Mouse (Mus musculus): ENCODE results near the gene Gm9913.

Gene Gm9913

DNA sequence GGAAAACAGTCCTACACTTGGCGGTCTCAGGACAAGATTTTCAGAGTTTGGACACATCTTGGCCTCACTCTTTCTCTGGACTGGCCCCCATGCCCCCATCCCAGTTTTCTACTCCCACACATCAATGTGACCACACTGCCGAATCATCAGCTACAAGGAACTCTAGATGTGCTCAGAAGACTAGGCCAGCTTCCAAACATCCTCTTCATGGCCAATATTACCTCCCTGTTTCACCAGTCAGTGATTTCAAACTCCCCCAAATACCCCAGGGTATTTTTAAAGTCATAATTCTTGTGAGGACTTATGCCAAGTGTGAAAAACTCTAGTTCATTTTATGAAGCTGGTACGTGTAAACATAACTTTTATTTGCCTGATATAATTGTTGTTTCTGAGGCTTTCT, 40.1 kb downstream of the Gm9913 start:
- in situ Hi-C loops (cut with MboI; ENCODE audit: unreplicated experiment in 2 of 2) = no loop called here

DNA sequence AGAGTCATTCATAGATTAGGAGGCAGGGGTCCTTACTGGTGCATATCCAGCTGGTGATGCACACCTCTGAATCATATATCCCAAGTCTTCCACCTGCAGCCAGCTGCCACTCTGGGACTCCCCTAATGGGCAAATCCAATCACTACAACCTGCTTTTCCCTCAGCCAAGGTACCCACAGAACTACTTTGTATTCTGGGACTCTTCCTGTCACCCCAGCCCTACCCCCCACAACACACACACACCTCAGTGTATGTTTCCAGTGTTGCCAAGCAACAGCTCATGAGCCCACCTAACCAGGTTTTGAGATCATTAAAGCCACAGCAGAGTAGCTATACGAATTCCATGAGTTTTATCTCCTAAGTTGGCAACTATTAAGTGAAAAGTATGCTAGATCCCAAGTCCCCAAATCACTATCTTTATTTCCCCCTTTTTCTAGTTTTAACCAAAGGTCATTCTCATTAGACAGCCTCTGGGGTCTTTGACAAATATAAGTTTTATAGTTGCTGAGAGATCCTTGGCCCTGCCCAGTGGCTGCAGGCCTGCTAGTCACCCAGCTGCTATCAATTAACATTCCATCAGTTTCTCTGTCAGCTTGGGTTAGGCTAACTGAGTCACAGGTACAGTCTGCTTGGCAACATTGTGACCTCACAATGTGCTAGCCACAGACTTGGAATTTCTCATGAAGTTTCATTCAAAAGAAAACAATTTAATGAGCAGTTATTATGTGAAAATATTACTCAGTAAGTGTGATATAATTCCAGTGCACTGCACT, 44.1 kb downstream of the Gm9913 start:
- in situ Hi-C loops (cut with MboI; ENCODE audit: unreplicated experiment in 2 of 2) = no loop called here

DNA sequence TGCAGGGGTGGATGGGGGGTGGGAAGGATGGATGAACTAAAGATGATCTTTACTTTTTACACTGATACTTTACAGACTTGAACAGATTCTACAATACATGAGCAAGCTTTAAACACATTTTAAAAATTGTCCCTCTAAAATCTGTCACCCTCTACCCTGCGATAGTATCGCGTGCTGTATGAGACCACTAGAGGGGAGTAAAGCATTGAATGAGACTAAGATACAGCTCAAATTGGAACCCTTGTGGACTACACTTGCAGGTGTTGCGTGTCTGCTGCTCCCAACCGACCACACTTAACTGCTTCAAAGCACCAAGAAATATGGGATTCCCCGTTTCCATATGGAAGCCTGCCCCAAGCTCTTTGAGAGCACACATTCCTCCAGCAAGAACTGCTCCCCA, 50.9 kb downstream of the Gm9913 start:
- in situ Hi-C loops (cut with MboI; ENCODE audit: unreplicated experiment in 2 of 2) = no loop called here

Data from v-Abl transformed pro-B cells (cell line).